Mouse (Mus musculus) intestine, embryonic 16.5 days (tissue): ENCODE results near the gene Fgd1. TPM values are rescaled to one million over a fixed set of nuclear protein-coding genes. Genes with fewer than 3 reads are reported as not detected.

Experiments
- ATAC-seq: fragments of 200-750 bp; cut with Nextera tagmentation; 2 replicates; pipeline ENCODE4 v1.8.0; 2017; ENCODE audit warnings: moderate TSS enrichment, moderate library complexity
- H3K27ac ChIP-seq: fragments of 300-500 bp; sonication (generic); 2 replicates; pipeline ENCODE4 v1.5.1; 2014; ENCODE audit warnings: mild to moderate bottlenecking, low read length
- H3K27me3 ChIP-seq: fragments of 300-500 bp; sonication (generic); replicated peaks from 2 replicates; pipeline ENCODE4 v1.6.1; 2014; ENCODE audit warnings: low read length, control low read depth, mixed read lengths; ENCODE audit not compliant: control insufficient read depth, insufficient read depth
- H3K36me3 ChIP-seq: fragments of 300-500 bp; sonication (generic); 2 replicates; pipeline ENCODE4 v1.6.1; 2014; ENCODE audit warnings: low read length, control low read depth; ENCODE audit not compliant: control insufficient read depth, insufficient read depth
- H3K4me1 ChIP-seq: fragments of 300-500 bp; sonication (generic); 2 replicates; pipeline ENCODE4 v1.6.1; 2014; ENCODE audit warnings: low read length, control low read depth, mixed read lengths; ENCODE audit not compliant: control insufficient read depth, insufficient read depth
- H3K4me2 ChIP-seq: fragments of 300-500 bp; sonication (generic); 2 replicates; pipeline ENCODE4 v1.6.1; 2014; ENCODE audit warnings: low read depth, low read length, control low read depth
- H3K4me3 ChIP-seq: fragments of 300-500 bp; sonication (generic); 2 replicates; pipeline ENCODE4 v1.5.1; 2014; ENCODE audit warnings: mild to moderate bottlenecking, low read length
- H3K9ac ChIP-seq: fragments of 300-500 bp; sonication (generic); 2 replicates; pipeline ENCODE4 v1.6.1; 2014; ENCODE audit warnings: low read depth, low read length
- H3K9me3 ChIP-seq: fragments of 300-500 bp; sonication (generic); 2 replicates; pipeline ENCODE4 v1.6.1; 2016; ENCODE audit warnings: low read length, control low read depth; ENCODE audit not compliant: control insufficient read depth
- WGBS: fragments of 180-500 bp; shearing (Covaris S2); extraction: QIAGEN DNeasy Blood & Tissue Kit; methylation state at CpG from one replicate; pipeline ENCODE4 v1.1.7; 2014; 5-methylcytosine and 5-hydroxymethylcytosine counted together
- polyA plus RNA-seq: library from polyadenylated mRNA; unstranded; fragments of >200 nt; fragmentation: Nextera tagmentation; extraction: Ambion mirVana; gene quantifications from 2 replicates; pipeline ENCODE4 v1.2.1, GENCODE M21; 2015

The Fgd1 gene
- polyA plus RNA-seq, 1 experiment from 2014 or later, result 5.3 TPM

- Histone ChIP-seq H3K4me1 (0 out of 2 replicates have a peak, but pooled peaks cover 7% of the 10 kb centered on the region), H3K9me3 (no peaks in the 10 kb centered on the region), H3K9ac (peak overlapping the region; percentile 77), H3K27ac (peak overlapping the region; percentile 77), H3K4me3 (peak overlapping the region; percentile 66), H3K27me3 (no peaks in the 10 kb centered on the region), H3K4me2 (peak overlapping the region; percentile 51), H3K36me3 (no peaks in the 10 kb centered on the region)
- WGBS, result 15% methylated on average over 43 of the region's 56 CpGs
- peak; percentile 62 for ATAC-seq
These were observed 1.6 kb downstream of the Fgd1 start for GRCm38 (mm10) chrX:151047431-151048058.

- H3K4me3 ChIP-seq, result no peak overlapping the region
- H3K9ac ChIP-seq, result no peak overlapping the region
- no peak overlapping the region for H3K27ac ChIP-seq
- no peak for ATAC-seq
- no peaks in the 10 kb centered on the region for H3K27me3 ChIP-seq
- no peak overlapping the region for H3K4me2 ChIP-seq
- 60% methylated on average over 8 of the region's 8 CpGs for WGBS
- no peaks in the 10 kb centered on the region for H3K9me3 ChIP-seq
- H3K36me3 ChIP-seq, result no peaks in the 10 kb centered on the region
- H3K4me1 ChIP-seq, result peaks cover 10% of the 10 kb centered on the region; the same call in 1 of the 2 replicates
These were observed 3.8 kb downstream of the Fgd1 start for GRCm38 (mm10) chrX:151049661-151050215.

- 69% methylated on average over 7 of the region's 7 CpGs for WGBS
- Histone ChIP-seq H3K4me3 (no peak overlapping the region), H3K9ac (no peak overlapping the region), H3K9me3 (no peaks in the 10 kb centered on the region), H3K27ac (no peak overlapping the region), H3K4me2 (no peak overlapping the region), H3K27me3 (no peaks in the 10 kb centered on the region), H3K4me1 (peaks cover 10% of the 10 kb centered on the region; the same call in 1 of the 2 replicates), H3K36me3 (no peaks in the 10 kb centered on the region)
- no peak for ATAC-seq
These were observed 4.4 kb downstream of the Fgd1 start for GRCm38 (mm10) chrX:151050337-151050736.

- Histone ChIP-seq H3K4me1 (peaks cover 3% of the 10 kb centered on the region; the same call in 1 of the 2 replicates), H3K9ac (no peak overlapping the region), H3K36me3 (no peaks in the 10 kb centered on the region), H3K4me3 (no peak overlapping the region), H3K4me2 (no peak overlapping the region), H3K9me3 (no peaks in the 10 kb centered on the region), H3K27ac (peak overlapping the region; percentile 41; the same call in 1 of the 2 replicates), H3K27me3 (no peaks in the 10 kb centered on the region)
- WGBS, result 80% methylated on average over 1 of the region's 6 CpGs
- ATAC-seq, result no peak
These were observed 8.5 kb downstream of the Fgd1 start for GRCm38 (mm10) chrX:151054489-151054888.

GRCm38 (mm10) chrX:151055559-151055958, 9.6 kb downstream of the Fgd1 start:
- 8% methylated on average over 1 of the region's 1 CpGs for WGBS
- ATAC-seq, result peak; percentile 91
- Histone ChIP-seq H3K36me3 (no peaks in the 10 kb centered on the region), H3K4me1 (peaks cover 3% of the 10 kb centered on the region; the same call in 1 of the 2 replicates), H3K27ac (0 out of 2 replicates have a peak overlapping the region, but pooled peaks have one; percentile 42), H3K27me3 (no peaks in the 10 kb centered on the region), H3K9ac (no peak overlapping the region), H3K4me3 (no peak overlapping the region), H3K4me2 (no peak overlapping the region), H3K9me3 (no peaks in the 10 kb centered on the region)

- Histone ChIP-seq H3K9me3 (no peaks in the 10 kb centered on the region), H3K27me3 (no peaks in the 10 kb centered on the region), H3K4me3 (no peak overlapping the region), H3K9ac (no peak overlapping the region), H3K36me3 (no peaks in the 10 kb centered on the region), H3K4me2 (no peak overlapping the region), H3K27ac (no peak overlapping the region), H3K4me1 (no peaks in the 10 kb centered on the region; the same call in 1 of the 2 replicates)
- ATAC-seq, result no peak
- WGBS, result 76% methylated on average over 1 of the region's 1 CpGs
These were observed 13.4 kb downstream of the Fgd1 start for GRCm38 (mm10) chrX:151059346-151059745.

GRCm38 (mm10) chrX:151061615-151062299, 15.8 kb downstream of the Fgd1 start:
- Histone ChIP-seq H3K27me3 (no peaks in the 10 kb centered on the region), H3K27ac (no peak overlapping the region), H3K9me3 (no peaks in the 10 kb centered on the region), H3K4me3 (no peak overlapping the region), H3K4me2 (no peak overlapping the region), H3K36me3 (no peaks in the 10 kb centered on the region), H3K4me1 (no peaks in the 10 kb centered on the region), H3K9ac (no peak overlapping the region)
- no peak for ATAC-seq
- 63% methylated on average over 3 of the region's 3 CpGs for WGBS

- no peaks in the 10 kb centered on the region for H3K27me3 ChIP-seq
- no peak overlapping the region for H3K9ac ChIP-seq
- H3K27ac ChIP-seq, result no peak overlapping the region
- no peaks in the 10 kb centered on the region for H3K4me1 ChIP-seq
- H3K9me3 ChIP-seq, result no peaks in the 10 kb centered on the region
- no peaks in the 10 kb centered on the region for H3K36me3 ChIP-seq
- H3K4me3 ChIP-seq, result no peak overlapping the region
- ATAC-seq, result no peak
- WGBS, result 87% methylated on average over 7 of the region's 7 CpGs
- no peak overlapping the region for H3K4me2 ChIP-seq
These were observed 20.2 kb downstream of the Fgd1 start for GRCm38 (mm10) chrX:151066071-151066666.

- Histone ChIP-seq H3K27ac (no peak overlapping the region), H3K9me3 (no peaks in the 10 kb centered on the region), H3K4me2 (no peak overlapping the region), H3K9ac (no peak overlapping the region), H3K4me3 (no peak overlapping the region), H3K36me3 (no peaks in the 10 kb centered on the region), H3K27me3 (0 out of 2 replicates have a peak, but pooled peaks cover 4% of the 10 kb centered on the region), H3K4me1 (no peaks in the 10 kb centered on the region)
- 90% methylated on average over 5 of the region's 5 CpGs for WGBS
- ATAC-seq, result no peak
These were observed 21.9 kb downstream of the Fgd1 start for GRCm38 (mm10) chrX:151067876-151068275.
